Comparison of ENCODE assay signal across 8 mouse cellular contexts in the genomic region with DNA sequence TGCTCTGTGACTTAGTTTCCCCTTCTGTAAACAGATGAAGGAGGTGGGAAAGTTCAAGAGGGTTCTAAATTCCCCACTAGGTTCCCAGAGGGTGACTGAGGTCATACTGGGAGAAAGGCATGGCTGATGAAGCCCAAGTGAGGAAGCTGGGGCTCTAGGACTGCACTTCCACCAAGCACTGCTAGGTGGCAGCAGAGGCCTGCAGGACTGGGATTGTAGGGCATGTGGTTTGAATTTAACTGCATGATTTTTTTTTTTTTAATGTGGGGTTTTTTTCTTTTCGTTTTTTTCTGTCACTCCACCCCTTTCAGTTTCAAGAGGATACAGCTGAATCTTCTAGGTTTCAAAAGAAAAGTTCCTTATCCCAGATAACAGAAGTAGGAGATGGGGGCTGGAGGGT. TPM values are rescaled to one million over a fixed set of nuclear protein-coding genes. Genes with fewer than 3 reads are reported as not detected.
DNase-seq lines count a peak whose midpoint lies in the region; ATAC-seq lines count a peak whose summit lies in the region.

No protein-coding gene starts in this region.

- H3K4me1 ChIP-seq in limb, embryonic 10.5 days: peaks cover 40% of the 10 kb centered on the region
- H3K4me1 ChIP-seq in neural tube, embryonic 11.5 days (ENCODE audit: control insufficient read depth, insufficient read depth, low read length): peaks cover 19% of the 10 kb centered on the region

- H3K9ac ChIP-seq in neural tube, embryonic 11.5 days (ENCODE audit: low read length): no peak overlapping the region

- no peaks in the 10 kb centered on the region for H3K9me3 ChIP-seq in limb, embryonic 10.5 days (replicated peaks)
- H3K9me3 ChIP-seq in neural tube, embryonic 11.5 days (ENCODE audit: control insufficient read depth, low read length): no peaks in the 10 kb centered on the region

- H3K4me3 ChIP-seq in limb, embryonic 10.5 days: 0 out of 2 replicates have a peak overlapping the region, but pooled peaks have one; percentile 29
- H3K4me3 ChIP-seq in neural tube, embryonic 11.5 days (ENCODE audit: low read depth, low read length): no peak overlapping the region

- peaks cover 72% of the 10 kb centered on the region for H3K36me3 ChIP-seq in limb, embryonic 10.5 days
- H3K36me3 ChIP-seq in neural tube, embryonic 11.5 days (ENCODE audit: control insufficient read depth, insufficient read depth, low read length): no peaks in the 10 kb centered on the region

- ATAC-seq in neural tube, embryonic 11.5 days (ENCODE audit: insufficient read depth, low FRiP score, low TSS enrichment): no peak

- peak overlapping the region; percentile 77 for H3K27ac ChIP-seq in limb, embryonic 10.5 days
- no peak overlapping the region for H3K27ac ChIP-seq in neural tube, embryonic 11.5 days (ENCODE audit: low read depth, low read length)

- H3K4me2 ChIP-seq in neural tube, embryonic 11.5 days (ENCODE audit: low read depth): no peak overlapping the region

- DNase-seq in A20 (ENCODE audit: low read depth, low spot score) (peak; percentile 64), adipocyte (ENCODE audit: low spot score) (peak; percentile 85)
- peak; percentile 79 for DNase-seq in embryo, embryonic 11 days
- peak; percentile 72 for DNase-seq in gastrocnemius, postnatal 25 days
- peak; percentile 75 for DNase-seq in kidney, adult 11 months
- DNase-seq in limb, embryonic 10.5 days (ENCODE audit: low spot score): peak; percentile 85
- peak; percentile 77 for DNase-seq in neural tube, embryonic 11.5 days (ENCODE audit: low spot score)
- DNase-seq in testis, postnatal 10 days (ENCODE audit: low spot score): peak; percentile 88

- WGBS in limb, embryonic 10.5 days: 0% methylated on average over 1 of the region's 1 CpGs
- WGBS in neural tube, embryonic 11.5 days: 0% methylated on average over 1 of the region's 1 CpGs

- no peaks in the 10 kb centered on the region for H3K27me3 ChIP-seq in limb, embryonic 10.5 days (ENCODE audit: low read depth, poor library complexity, severe bottlenecking)
- H3K27me3 ChIP-seq in neural tube, embryonic 11.5 days (ENCODE audit: control insufficient read depth, insufficient read depth, low read length): no peaks in the 10 kb centered on the region

RNA-seq across cellular contexts. Expression of gene Arhgef17, which starts 24.7 kb away (rescaled TPM):
- total RNA-seq in gastrocnemius, postnatal 25 days (2021): 10 to 100 TPM; 16.4 to 20.8 TPM
- polyA plus RNA-seq in limb, embryonic 10.5 days (2016; fragmentation: Nextera tagmentation; extraction: Ambion mirVana): 9.6 and 11.0 TPM in 2 replicates
- 9.7 and 10.7 TPM in 2 replicates for polyA plus RNA-seq in neural tube, embryonic 11.5 days (2014; fragmentation: Nextera tagmentation; extraction: Ambion mirVana)

RNA-seq across cellular contexts. Expression of gene Relt, which starts 44.0 kb away (rescaled TPM):
- total RNA-seq in gastrocnemius, postnatal 25 days (2021): 10 to 100 TPM; 11.3 to 13.4 TPM
- 5.9 and 7.9 TPM in 2 replicates for polyA plus RNA-seq in limb, embryonic 10.5 days (2016; fragmentation: Nextera tagmentation; extraction: Ambion mirVana)
- 2.6 and 3.9 TPM in 2 replicates for polyA plus RNA-seq in neural tube, embryonic 11.5 days (2014; fragmentation: Nextera tagmentation; extraction: Ambion mirVana)
